ENCODE assay signal across 15 mouse cellular contexts in genomic region chr8:47917060-47918035, GRCm38 (mm10).
A peak's percentile ranks its signal among the peaks of the same experiment; 100 is the strongest.
DNase-seq lines count a peak whose midpoint lies in the region; ATAC-seq and TF ChIP-seq lines count a peak whose summit lies in the region.
"Had no signal": no experiment of that assay in that cellular context is flagged by ENCODE, and none has a peak within 500 bp of the region (broad histone marks: within the 10 kb centered on the region; RNA-seq: fewer than 3 reads in every experiment).

No protein-coding gene starts in this region.

- no peak overlapping the region for H3K4me2 ChIP-seq in midbrain, embryonic 16.5 days (ENCODE audit: low read length)
- H3K4me2 ChIP-seq: liver, embryonic 13.5 days had no signal

- H3K36me3 ChIP-seq in megakaryocyte, embryonic 14.5 days (replicated peaks; ENCODE audit: low read length) = peaks cover 12% of the 10 kb centered on the region
- H3K36me3 ChIP-seq in midbrain, embryonic 16.5 days (ENCODE audit: control insufficient read depth, insufficient read depth, low read length) = no peaks in the 10 kb centered on the region

- peak overlapping the region; percentile 11 for H3K4me3 ChIP-seq in bone marrow, adult 2 months (replicated peaks; ENCODE audit: control insufficient read depth, low read depth, low read length)
- peak overlapping the region; percentile 85 for H3K4me3 ChIP-seq in megakaryocyte, embryonic 14.5 days (replicated peaks)
- no peak overlapping the region for H3K4me3 ChIP-seq in midbrain, embryonic 16.5 days (ENCODE audit: low read depth, low read length)
- H3K4me3 ChIP-seq: erythroblast, embryonic 14.5 days; liver, embryonic 13.5 days had no signal

- 21% methylated on average over 19 of the region's 19 CpGs for WGBS in bone marrow, adult 2 months
- WGBS in midbrain, embryonic 16.5 days = 88% methylated on average over 19 of the region's 19 CpGs

- peaks cover 12% of the 10 kb centered on the region for H3K9me3 ChIP-seq in megakaryocyte, embryonic 14.5 days
- H3K9me3 ChIP-seq in midbrain, embryonic 16.5 days (replicated peaks; ENCODE audit: control insufficient read depth, low read length, poor library complexity, severe bottlenecking) = no peaks in the 10 kb centered on the region
- H3K9me3 ChIP-seq: liver, embryonic 13.5 days had no signal

- no peak overlapping the region for H3K27ac ChIP-seq in bone marrow, adult 2 months (ENCODE audit: control insufficient read depth, insufficient read depth, low read depth, low read length, poor library complexity)
- H3K27ac ChIP-seq in midbrain, embryonic 16.5 days (ENCODE audit: low read length) = no peak overlapping the region
- H3K27ac ChIP-seq: liver, embryonic 13.5 days; stomach, postnatal 0 days had no signal

- TF ChIP-seq CTCF in bone marrow, adult 2 months (IDR thresholded peaks at IDR 0.05; ENCODE audit: control insufficient read depth, insufficient read depth, low read length) = no peak

- no peak for TF ChIP-seq POLR2A in bone marrow, adult 2 months (IDR thresholded peaks at IDR 0.05; ENCODE audit: borderline replicate concordance, control insufficient read depth, low read depth, low read length)

- peak; percentile 20 for DNase-seq in layer of hippocampus, adult 9-11 months
- no peak for DNase-seq in layer of hippocampus, adult 18-20 months (ENCODE audit: low spot score in 2 of 2)
- DNase-seq in 416B (ENCODE audit: low read depth) = peak; percentile 91
- no peak for DNase-seq in kidney, adult 8-10 months
- no peak for DNase-seq in c-Kit-positive CD71-positive TER-119-positive erythroid progenitor cells, embryonic 14.5 days (ENCODE audit: low spot score)
- DNase-seq: cerebellum, postnatal 14 days; kidney, adult 18-20 months; layer of hippocampus, postnatal 36 days; liver, embryonic 13.5 days; retina, postnatal 1 day had no signal

- H3K27me3 ChIP-seq in megakaryocyte, embryonic 14.5 days (replicated peaks) = peaks cover 1% of the 10 kb centered on the region
- no peaks in the 10 kb centered on the region for H3K27me3 ChIP-seq in midbrain, embryonic 16.5 days (ENCODE audit: control insufficient read depth, insufficient read depth, low read depth, low read length)
- H3K27me3 ChIP-seq: liver, embryonic 13.5 days had no signal

- H3K9ac ChIP-seq in midbrain, embryonic 16.5 days (ENCODE audit: low read depth, low read length) = no peak overlapping the region
- H3K9ac ChIP-seq: liver, embryonic 13.5 days had no signal

- ATAC-seq in midbrain, embryonic 16.5 days = no peak

- peaks cover 7% of the 10 kb centered on the region for H3K4me1 ChIP-seq in bone marrow, adult 2 months (ENCODE audit: control insufficient read depth, insufficient read depth, low read length)
- H3K4me1 ChIP-seq in megakaryocyte, embryonic 14.5 days = peaks cover 31% of the 10 kb centered on the region
- no peaks in the 10 kb centered on the region for H3K4me1 ChIP-seq in midbrain, embryonic 16.5 days (ENCODE audit: control insufficient read depth, insufficient read depth, low read length)

Comparison
In these comparisons a context has a peak if more than half of its experiments do, and no peak if none do; other contexts are left out.
1. DNase-seq: peak in layer of hippocampus, adult 9-11 months (single experiment) and 416B (single experiment); none in layer of hippocampus, adult 18-20 months (0 of 2), kidney, adult 8-10 months (0 of 2) and c-Kit-positive CD71-positive TER-119-positive erythroid progenitor cells, embryonic 14.5 days (single experiment).